Mouse (Mus musculus) cerebellum, adult 2 months (tissue): ENCODE measurements around the gene Klhl21. TPM values are rescaled to one million over a fixed set of nuclear protein-coding genes. Genes with fewer than 3 reads are reported as not detected.

ENCODE experiments used
- DNase-seq, 2 experiments: peaks; one replicate each; pipeline ENCODE4 v3.0.0; 2021
- H3K27ac ChIP-seq: fragments of 200-500 bp; 2 replicates; pipeline ENCODE4 v1.5.1; 2012; ENCODE audit warnings: low read length, control low read depth, inconsistent platforms; ENCODE audit not compliant: insufficient read depth
- H3K27me3 ChIP-seq: fragments of 200-500 bp; 2 replicates; pipeline ENCODE4 v1.6.1; 2012; ENCODE audit warnings: inconsistent platforms, mild to moderate bottlenecking, low read length, moderate library complexity; ENCODE audit not compliant: control insufficient read depth, insufficient read depth
- H3K4me1 ChIP-seq: fragments of 200-500 bp; 2 replicates; pipeline ENCODE4 v1.6.1; 2011; ENCODE audit warnings: low read length; ENCODE audit not compliant: control insufficient read depth, insufficient read depth
- H3K4me3 ChIP-seq: fragments of 200-500 bp; replicated peaks from 2 replicates; pipeline ENCODE3; 2011; ENCODE audit warnings: mild to moderate bottlenecking, low read depth, low read length, control low read depth; ENCODE audit not compliant: insufficient read depth
- CTCF ChIP-seq: fragments of 200-500 bp; IDR thresholded peaks from 2 replicates; pipeline ENCODE4 v1.5.1; 2011; ENCODE audit warnings: low read depth, mild to moderate bottlenecking, control low read depth, low read length, moderate library complexity, borderline replicate concordance; ENCODE audit not compliant: insufficient read depth
- POLR2A ChIP-seq: fragments of 200-500 bp; IDR thresholded peaks from 2 replicates; pipeline ENCODE4 v1.6.1; 2011; ENCODE audit warnings: low read length, control low read depth, borderline replicate concordance; ENCODE audit not compliant: insufficient read depth
- WGBS: fragments of 180-500 bp; shearing (Covaris S2); methylation state at CpG from one replicate; pipeline ENCODE4 v1.1.7; 2018; 5-methylcytosine and 5-hydroxymethylcytosine counted together
- polyA plus RNA-seq: library from polyadenylated mRNA; depleted of rRNA; stranded (reverse); fragments of >200 nt; gene quantifications from 2 replicates; pipeline ENCODE4 v1.2.3, GENCODE M21; 2012

The Klhl21 gene
- polyA plus RNA-seq, 1 experiment = 14.5 TPM

GRCm38 (mm10) chr4:152006812-152007211, 1.8 kb upstream of the Klhl21 start:
- 71% methylated on average over 3 of the region's 3 CpGs for WGBS
- H3K4me1 ChIP-seq = peaks cover 5% of the 10 kb centered on the region
- TF ChIP-seq POLR2A = no peak
- TF ChIP-seq CTCF = no peak

GRCm38 (mm10) chr4:152007481-152008147, 989 bp upstream of the Klhl21 start:
- H3K4me1 ChIP-seq = peaks cover 12% of the 10 kb centered on the region
- 28% methylated on average over 8 of the region's 8 CpGs for WGBS
- peak overlapping the region; percentile 89 for H3K4me3 ChIP-seq
- no peak for TF ChIP-seq POLR2A
- TF ChIP-seq CTCF = no peak
- DNase-seq = peak in 1 of 2 experiments; percentile 31
- H3K27me3 ChIP-seq = no peaks in the 10 kb centered on the region
- H3K27ac ChIP-seq = no peak overlapping the region

More at GRCm38 (mm10) chr4:152006812-152007211, 1.8 kb upstream of the Klhl21 start:
- H3K27ac ChIP-seq = no peak overlapping the region
- H3K4me3 ChIP-seq = no peak overlapping the region
- H3K27me3 ChIP-seq = no peaks in the 10 kb centered on the region
- DNase-seq = no peak

GRCm38 (mm10) chr4:152008148-152008500, 479 bp upstream of the Klhl21 start:
- under 1% methylated on average over 14 of the region's 14 CpGs for WGBS
- Histone ChIP-seq H3K4me3 (peak overlapping the region; percentile 89), H3K27me3 (no peaks in the 10 kb centered on the region), H3K4me1 (peaks cover 17% of the 10 kb centered on the region), H3K27ac (peak overlapping the region; percentile 56; the same call in 1 of the 2 replicates)
- peak; percentile 41 to 49 for DNase-seq
- TF ChIP-seq CTCF = no peak
- no peak for TF ChIP-seq POLR2A

GRCm38 (mm10) chr4:152009076-152010051, 761 bp downstream of the Klhl21 start:
- TF ChIP-seq CTCF (no peak), POLR2A (0 out of 2 replicates have a peak, but pooled peaks have one; percentile 10)
- Histone ChIP-seq H3K27me3 (no peaks in the 10 kb centered on the region), H3K27ac (peak overlapping the region; percentile 80), H3K4me3 (peak overlapping the region; percentile 89), H3K4me1 (peaks cover 17% of the 10 kb centered on the region)
- under 1% methylated on average over 115 of the region's 115 CpGs for WGBS
- DNase-seq = peak; percentile 79 to 81

GRCm38 (mm10) chr4:152010091-152010706, 1.6 kb downstream of the Klhl21 start:
- H3K4me3 ChIP-seq = peak overlapping the region; percentile 89
- peak; percentile 46 to 50 for DNase-seq
- TF ChIP-seq POLR2A = no peak
- TF ChIP-seq CTCF = no peak
- peaks cover 17% of the 10 kb centered on the region for H3K4me1 ChIP-seq
- H3K27me3 ChIP-seq = no peaks in the 10 kb centered on the region
- peak overlapping the region; percentile 80; the same call in 1 of the 2 replicates for H3K27ac ChIP-seq
- WGBS = under 1% methylated on average over 10 of the region's 10 CpGs

GRCm38 (mm10) chr4:152010707-152011134, 2.1 kb downstream of the Klhl21 start:
- H3K27me3 ChIP-seq = no peaks in the 10 kb centered on the region
- peak overlapping the region; percentile 35; the same call in 1 of the 2 replicates for H3K27ac ChIP-seq
- peaks cover 17% of the 10 kb centered on the region for H3K4me1 ChIP-seq
- WGBS = 5% methylated on average over 13 of the region's 13 CpGs
- DNase-seq = peak; percentile 54 to 59
- TF ChIP-seq CTCF = no peak
- TF ChIP-seq POLR2A = no peak
- peak overlapping the region; percentile 89 for H3K4me3 ChIP-seq

GRCm38 (mm10) chr4:152011171-152011760, 2.7 kb downstream of the Klhl21 start:
- 41% methylated on average over 8 of the region's 8 CpGs for WGBS
- TF ChIP-seq CTCF = no peak
- no peak for TF ChIP-seq POLR2A
- Histone ChIP-seq H3K4me3 (peak overlapping the region; percentile 89), H3K27me3 (no peaks in the 10 kb centered on the region), H3K4me1 (peaks cover 17% of the 10 kb centered on the region), H3K27ac (peak overlapping the region; percentile 35; the same call in 1 of the 2 replicates)
- no peak for DNase-seq
